Mouse (Mus musculus): Measurements from ENCODE around the gene Dpysl5. TPM values are rescaled to one million over a fixed set of nuclear protein-coding genes. Genes with fewer than 3 reads are reported as not detected.

The Dpysl5 gene
- total RNA-seq, 2 experiments from 2014 or later: 5.6 to 7.4 TPM

GRCm38 (mm10) chr5:30755215-30755614 lies 43.9 kb downstream of the Dpysl5 start:
- DNase-seq (ENCODE audit: low spot score in 2 of 2): no peak

- no peak for DNase-seq (ENCODE audit: low spot score in 2 of 2)
These were observed 51.6 kb downstream of the Dpysl5 start for GRCm38 (mm10) chr5:30762815-30763510.

GRCm38 (mm10) chr5:30763511-30763830 lies 52.1 kb downstream of the Dpysl5 start:
- DNase-seq (ENCODE audit: low spot score in 2 of 2): no peak

- no peak for DNase-seq (ENCODE audit: low spot score in 2 of 2)
These were observed 54.4 kb downstream of the Dpysl5 start for GRCm38 (mm10) chr5:30765596-30766370.

- DNase-seq (ENCODE audit: low spot score in 2 of 2): no peak
These were observed 56.7 kb downstream of the Dpysl5 start for GRCm38 (mm10) chr5:30768082-30768481.

- DNase-seq (ENCODE audit: low spot score in 2 of 2): peak in 1 of 2 experiments; percentile 57
These were observed 57.2 kb downstream of the Dpysl5 start for GRCm38 (mm10) chr5:30768598-30768997.

- DNase-seq (ENCODE audit: low spot score in 2 of 2): no peak
These were observed 57.7 kb downstream of the Dpysl5 start for GRCm38 (mm10) chr5:30769075-30769474.

- DNase-seq (ENCODE audit: low spot score in 2 of 2): peak; percentile 78 to 91
These were observed 63.4 kb downstream of the Dpysl5 start for GRCm38 (mm10) chr5:30774601-30775371.

- DNase-seq (ENCODE audit: low spot score in 2 of 2): no peak
These were observed 69.3 kb downstream of the Dpysl5 start for GRCm38 (mm10) chr5:30780699-30781098.

GRCm38 (mm10) chr5:30781147-30781546 lies 69.8 kb downstream of the Dpysl5 start:
- DNase-seq (ENCODE audit: low spot score in 2 of 2): no peak

- DNase-seq (ENCODE audit: low spot score in 2 of 2): no peak
These were observed 76.0 kb downstream of the Dpysl5 start for GRCm38 (mm10) chr5:30787381-30787780.

- DNase-seq (ENCODE audit: low spot score in 2 of 2): no peak
These were observed 78.7 kb downstream of the Dpysl5 start for GRCm38 (mm10) chr5:30790047-30790446.

GRCm38 (mm10) chr5:30796125-30796524 lies 84.8 kb downstream of the Dpysl5 start:
- DNase-seq (ENCODE audit: low spot score in 2 of 2): peak; percentile 78 to 86

GRCm38 (mm10) chr5:30797482-30797881 lies 86.1 kb downstream of the Dpysl5 start:
- no peak for DNase-seq (ENCODE audit: low spot score in 2 of 2)

GRCm38 (mm10) chr5:30797982-30798381 lies 86.6 kb downstream of the Dpysl5 start:
- no peak for DNase-seq (ENCODE audit: low spot score in 2 of 2)

- DNase-seq (ENCODE audit: low spot score in 2 of 2): no peak
These were observed 87.6 kb downstream of the Dpysl5 start for GRCm38 (mm10) chr5:30798965-30799364.

- DNase-seq (ENCODE audit: low spot score in 2 of 2): no peak
These were observed 91.5 kb downstream of the Dpysl5 start for GRCm38 (mm10) chr5:30802724-30803467.

GRCm38 (mm10) chr5:30806106-30806505 lies 94.7 kb downstream of the Dpysl5 start:
- DNase-seq (ENCODE audit: low spot score in 2 of 2): peak; percentile 75 to 84

GRCm38 (mm10) chr5:30814424-30815119 lies 103.2 kb downstream of the Dpysl5 start, which contains the start of gene Mapre3:
TSS of gene Mapre3 (plus strand) at chr5:30814641.
- peak; percentile 82 to 91 for DNase-seq (ENCODE audit: low spot score in 2 of 2)

GRCm38 (mm10) chr5:30815120-30815465 lies 103.7 kb downstream of the Dpysl5 start:
- no peak for DNase-seq (ENCODE audit: low spot score in 2 of 2)
